ENCODE assay signal across 9 mouse cellular contexts in the genomic region with DNA sequence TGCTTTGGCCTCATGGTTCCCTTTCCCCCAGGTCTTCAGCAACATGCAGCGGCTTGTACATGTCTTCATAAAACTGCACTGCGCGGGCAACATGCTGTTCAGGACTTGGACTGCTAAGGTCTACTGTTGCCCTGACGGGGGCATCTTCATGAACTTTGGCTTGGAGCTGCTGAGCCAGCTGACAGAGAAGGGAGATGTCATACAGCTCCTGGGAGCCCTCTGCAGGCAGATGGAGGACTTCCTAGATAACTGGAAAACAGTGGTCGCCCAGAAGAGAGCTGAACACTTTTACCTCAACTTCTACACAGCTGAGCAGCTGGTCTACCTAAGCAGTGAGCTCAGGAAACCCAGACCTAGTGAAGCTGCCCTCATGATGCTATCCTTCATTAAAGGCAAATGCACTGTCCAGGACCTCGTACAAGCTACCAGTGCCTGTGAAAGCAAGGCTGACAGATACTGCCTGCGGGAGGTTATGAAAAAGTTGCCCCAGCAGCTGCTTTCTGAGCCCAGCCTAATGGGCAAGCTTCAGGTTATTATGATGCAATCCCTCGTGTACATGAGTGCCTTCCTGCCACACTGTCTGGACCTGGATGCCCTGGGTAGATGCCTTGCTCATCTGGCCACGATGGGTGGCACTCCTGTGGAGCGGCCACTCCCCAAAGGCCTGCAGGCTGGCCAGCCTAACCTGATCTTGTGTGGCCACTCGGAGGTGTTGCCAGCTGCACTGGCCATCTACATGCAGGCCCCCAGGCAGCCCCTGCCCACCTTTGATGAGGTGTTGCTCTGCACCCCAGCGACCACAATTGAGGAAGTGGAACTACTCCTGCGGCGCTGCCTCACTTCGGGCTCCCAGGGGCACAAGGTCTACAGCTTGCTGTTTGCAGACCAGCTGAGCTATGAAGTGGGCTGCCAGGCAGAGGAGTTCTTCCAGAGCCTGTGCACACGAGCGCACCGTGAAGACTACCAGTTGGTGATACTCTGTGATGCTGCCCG. TPM values are rescaled to one million over a fixed set of nuclear protein-coding genes. Genes with fewer than 3 reads are reported as not detected.
A peak's percentile ranks its signal among the peaks of the same experiment; 100 is the strongest.
DNase-seq lines count a peak whose midpoint lies in the region; ATAC-seq lines count a peak whose summit lies in the region.
"Had no signal": no experiment of that assay in that cellular context is flagged by ENCODE, and none has a peak within 500 bp of the region (broad histone marks: within the 10 kb centered on the region; RNA-seq: fewer than 3 reads in every experiment).

No protein-coding gene starts in this region.

- WGBS in limb, embryonic 11.5 days = 85% methylated on average over 19 of the region's 19 CpGs
- 86% methylated on average over 19 of the region's 19 CpGs for whole genome bisulfite sequencing in limb, embryonic 10.5 days
- WGBS in forebrain, embryonic 12.5 days = 78% methylated on average over 19 of the region's 19 CpGs

- peaks cover 4% of the 10 kb centered on the region; the same call in 1 of the 2 replicates for H3K36me3 ChIP-seq in limb, embryonic 11.5 days (ENCODE audit: control insufficient read depth, insufficient read depth, low read length)
- peaks cover 19% of the 10 kb centered on the region for H3K36me3 ChIP-seq in limb, embryonic 10.5 days
- no peaks in the 10 kb centered on the region for H3K36me3 ChIP-seq in forebrain, embryonic 12.5 days (replicated peaks)

- H3K9me3 ChIP-seq in limb, embryonic 11.5 days (ENCODE audit: control insufficient read depth, low read length) = no peaks in the 10 kb centered on the region
- H3K9me3 ChIP-seq in limb, embryonic 10.5 days (replicated peaks) = no peaks in the 10 kb centered on the region
- no peaks in the 10 kb centered on the region for H3K9me3 ChIP-seq in forebrain, embryonic 12.5 days
- H3K9me3 ChIP-seq: embryonic facial prominence, embryonic 15.5 days had no signal

- H3K4me1 ChIP-seq in limb, embryonic 11.5 days (ENCODE audit: control insufficient read depth, insufficient read depth, low read length) = no peaks in the 10 kb centered on the region
- H3K4me1 ChIP-seq in limb, embryonic 10.5 days = peaks cover 7% of the 10 kb centered on the region
- no peaks in the 10 kb centered on the region for H3K4me1 ChIP-seq in forebrain, embryonic 12.5 days
- H3K4me1 ChIP-seq: embryonic facial prominence, embryonic 15.5 days had no signal

- no peak for ATAC-seq in CD4-positive, CD25-positive, alpha-beta regulatory T cell, adult 4 months
- ATAC-seq in limb, embryonic 11.5 days (ENCODE audit: insufficient number of reproducible peaks, low FRiP score, low TSS enrichment, low read depth) = no peak
- peak; percentile 86 for ATAC-seq in granulocyte monocyte progenitor cell, adult 5-6 weeks (replicated peaks; ENCODE audit: poor library complexity, severe bottlenecking)
- no peak for ATAC-seq in forebrain, embryonic 12.5 days (ENCODE audit: low FRiP score)

- H3K27ac ChIP-seq in limb, embryonic 11.5 days (replicated peaks; ENCODE audit: low read depth, low read length) = no peak overlapping the region
- no peak overlapping the region; the same call in 1 of the 2 replicates for H3K27ac ChIP-seq in limb, embryonic 10.5 days
- H3K27ac ChIP-seq in forebrain, embryonic 12.5 days = no peak overlapping the region
- H3K27ac ChIP-seq: embryonic facial prominence, embryonic 15.5 days had no signal

- DNase-seq in CD4-positive, CD25-positive, alpha-beta regulatory T cell, adult 2 months (ENCODE audit: low read depth, low spot score) = peak; percentile 22
- DNase-seq in limb, embryonic 11.5 days (ENCODE audit: low spot score) = peak; percentile 37
- DNase-seq in limb, embryonic 10.5 days (ENCODE audit: low spot score) = no peak
- peak; percentile 16 for DNase-seq in retina, postnatal 1 day
- no peak for DNase-seq in urinary bladder, postnatal 10 days (ENCODE audit: low spot score)

- H3K4me2 ChIP-seq in limb, embryonic 11.5 days (ENCODE audit: low read depth, severe bottlenecking) = no peak overlapping the region
- H3K4me2 ChIP-seq in forebrain, embryonic 12.5 days = no peak overlapping the region
- H3K4me2 ChIP-seq: embryonic facial prominence, embryonic 15.5 days had no signal

- no peaks in the 10 kb centered on the region for H3K27me3 ChIP-seq in limb, embryonic 11.5 days (ENCODE audit: control insufficient read depth, insufficient read depth, low read length)
- H3K27me3 ChIP-seq in limb, embryonic 10.5 days (ENCODE audit: low read depth, poor library complexity, severe bottlenecking) = no peaks in the 10 kb centered on the region
- no peaks in the 10 kb centered on the region for H3K27me3 ChIP-seq in forebrain, embryonic 12.5 days
- H3K27me3 ChIP-seq: embryonic facial prominence, embryonic 15.5 days had no signal

- H3K9ac ChIP-seq in limb, embryonic 11.5 days (ENCODE audit: low read length) = no peak overlapping the region
- H3K9ac ChIP-seq in forebrain, embryonic 12.5 days = no peak overlapping the region
- H3K9ac ChIP-seq: embryonic facial prominence, embryonic 15.5 days had no signal

- no peak overlapping the region for H3K4me3 ChIP-seq in limb, embryonic 11.5 days (ENCODE audit: low read depth, low read length)
- H3K4me3 ChIP-seq in limb, embryonic 10.5 days = no peak overlapping the region
- H3K4me3 ChIP-seq in forebrain, embryonic 12.5 days (replicated peaks) = no peak overlapping the region
- H3K4me3 ChIP-seq: embryonic facial prominence, embryonic 15.5 days had no signal

RNA-seq across cellular contexts. Expression of gene Rnf213, which starts 43.3 kb away (rescaled TPM):
- polyA plus RNA-seq in CD4-positive, CD25-positive, alpha-beta regulatory T cell, adult 4 months (2017; shearing (Covaris generic)) = 10 to 100 TPM; 51.8 to 54.0 TPM
- 3.1 and 3.5 TPM in 2 replicates for polyA plus RNA-seq in limb, embryonic 11.5 days (2014; fragmentation: Nextera tagmentation; extraction: Ambion mirVana)
- 1.8 and 2.4 TPM in 2 replicates for polyA plus RNA-seq in limb, embryonic 10.5 days (2016; fragmentation: Nextera tagmentation; extraction: Ambion mirVana)
- 57.7 and 58.1 TPM in 2 replicates for total RNA-seq in granulocyte monocyte progenitor cell, adult 5-6 weeks (2014; fragmentation: Nextera tagmentation)
- 40.5 and 45.5 TPM in 2 replicates for total RNA-seq in granulocyte monocyte progenitor cell, adult 5-6 weeks (2017)
- 1.9 and 2.0 TPM in 2 replicates for polyA plus RNA-seq in forebrain, embryonic 12.5 days (2016; fragmentation: Nextera tagmentation; extraction: Ambion mirVana)

RNA-seq across cellular contexts. Expression of gene Endov, which starts 55.0 kb away (rescaled TPM):
- 10 to 100 TPM; 11.2 to 21.9 TPM for polyA plus RNA-seq in CD4-positive, CD25-positive, alpha-beta regulatory T cell, adult 4 months (2017; shearing (Covaris generic))
- 16.5 and 17.8 TPM in 2 replicates for polyA plus RNA-seq in limb, embryonic 11.5 days (2014; fragmentation: Nextera tagmentation; extraction: Ambion mirVana)
- polyA plus RNA-seq in limb, embryonic 10.5 days (2016; fragmentation: Nextera tagmentation; extraction: Ambion mirVana) = 22.7 and 27.2 TPM in 2 replicates
- total RNA-seq in granulocyte monocyte progenitor cell, adult 5-6 weeks (2014; fragmentation: Nextera tagmentation) = 5.5 and 10.3 TPM in 2 replicates
- total RNA-seq in granulocyte monocyte progenitor cell, adult 5-6 weeks (2017) = 14.2 and 21.0 TPM in 2 replicates
- polyA plus RNA-seq in forebrain, embryonic 12.5 days (2016; fragmentation: Nextera tagmentation; extraction: Ambion mirVana) = 23.1 and 23.5 TPM in 2 replicates

Comparison
In these comparisons a context has a peak if more than half of its experiments do, and no peak if none do; other contexts are left out.
1. DNase-seq: peak in CD4-positive, CD25-positive, alpha-beta regulatory T cell, adult 2 months (single experiment), limb, embryonic 11.5 days (single experiment) and retina, postnatal 1 day (single experiment); none in limb, embryonic 10.5 days (single experiment) and urinary bladder, postnatal 10 days (single experiment).
2. RNA of gene Rnf213, which starts 43.3 kb away (polyA plus RNA-seq): 51.8 to 54.0 TPM in CD4-positive, CD25-positive, alpha-beta regulatory T cell, adult 4 months; 3.1 to 3.5 TPM in limb, embryonic 11.5 days, 1.8 to 2.4 TPM in limb, embryonic 10.5 days and 1.9 to 2.0 TPM in forebrain, embryonic 12.5 days; every median in the first group is over 10 times any median in the second.